Mouse (Mus musculus): ENCODE measurements around the gene Gga3. TPM values are rescaled to one million over a fixed set of nuclear protein-coding genes. Genes with fewer than 3 reads are reported as not detected.
A peak's percentile ranks its signal among the peaks of the same experiment; 100 is the strongest.

Gga3 gene
- polyA plus RNA-seq, 1 experiment = 44.0 TPM

GRCm38 (mm10) chr11:115613138-115613945 lies 9.5 kb upstream of the Gga3 start:
- Histone ChIP-seq H3K36me3 (replicated peaks; ENCODE audit: low read length) (peaks cover 67% of the 10 kb centered on the region), H3K4me1 (peaks cover 55% of the 10 kb centered on the region), H3K4me3 (replicated peaks) (peak overlapping the region; percentile 97), H3K27me3 (replicated peaks) (no peaks in the 10 kb centered on the region), H3K9me3 (no peaks in the 10 kb centered on the region)
- TF ChIP-seq FLI1 (IDR thresholded peaks at IDR 0.05; ENCODE audit: low read length) (no peak), GATA1 (IDR thresholded peaks at IDR 0.05; ENCODE audit: borderline replicate concordance, low read length) (no peak)

- peaks cover 61% of the 10 kb centered on the region for H3K4me1 ChIP-seq
- no peak for TF ChIP-seq GATA1 (IDR thresholded peaks at IDR 0.05; ENCODE audit: borderline replicate concordance, low read length)
- TF ChIP-seq FLI1 (IDR thresholded peaks at IDR 0.05; ENCODE audit: low read length) = no peak
- no peaks in the 10 kb centered on the region for H3K27me3 ChIP-seq (replicated peaks)
These were observed 8.7 kb upstream of the Gga3 start, which contains the start of gene Mif4gd for GRCm38 (mm10) chr11:115612410-115613137. TSS of gene Mif4gd (minus strand) at chr11:115612969.

GRCm38 (mm10) chr11:115612059-115612409 lies 8.2 kb upstream of the Gga3 start:
- peaks cover 61% of the 10 kb centered on the region for H3K4me1 ChIP-seq

More at GRCm38 (mm10) chr11:115612410-115613137, 8.7 kb upstream of the Gga3 start, which contains the start of gene Mif4gd:
- H3K9me3 ChIP-seq = no peaks in the 10 kb centered on the region
- H3K4me3 ChIP-seq (replicated peaks) = peak within 1 kb of the TSS; percentile 97
- peaks cover 68% of the 10 kb centered on the region for H3K36me3 ChIP-seq (replicated peaks; ENCODE audit: low read length)

GRCm38 (mm10) chr11:115611173-115611572 lies 7.3 kb upstream of the Gga3 start:
- no peaks in the 10 kb centered on the region for H3K9me3 ChIP-seq
- no peak for TF ChIP-seq GATA1 (IDR thresholded peaks at IDR 0.05; ENCODE audit: borderline replicate concordance, low read length)
- no peak for TF ChIP-seq FLI1 (IDR thresholded peaks at IDR 0.05; ENCODE audit: low read length)
- peaks cover 65% of the 10 kb centered on the region for H3K4me1 ChIP-seq
- peaks cover 70% of the 10 kb centered on the region for H3K36me3 ChIP-seq (replicated peaks; ENCODE audit: low read length)
- no peak overlapping the region for H3K4me3 ChIP-seq (replicated peaks)
- no peaks in the 10 kb centered on the region for H3K27me3 ChIP-seq (replicated peaks)

More at GRCm38 (mm10) chr11:115612059-115612409, 8.2 kb upstream of the Gga3 start:
- no peak for TF ChIP-seq GATA1 (IDR thresholded peaks at IDR 0.05; ENCODE audit: borderline replicate concordance, low read length)
- no peaks in the 10 kb centered on the region for H3K9me3 ChIP-seq
- H3K27me3 ChIP-seq (replicated peaks) = no peaks in the 10 kb centered on the region
- peaks cover 68% of the 10 kb centered on the region for H3K36me3 ChIP-seq (replicated peaks; ENCODE audit: low read length)
- H3K4me3 ChIP-seq (replicated peaks) = peak overlapping the region; percentile 97

GRCm38 (mm10) chr11:115609576-115609975 lies 5.7 kb upstream of the Gga3 start:
- Histone ChIP-seq H3K27me3 (replicated peaks) (no peaks in the 10 kb centered on the region), H3K4me3 (replicated peaks) (peak overlapping the region; percentile 10), H3K9me3 (no peaks in the 10 kb centered on the region), H3K4me1 (peaks cover 75% of the 10 kb centered on the region), H3K36me3 (replicated peaks; ENCODE audit: low read length) (peaks cover 66% of the 10 kb centered on the region)
- no peak for TF ChIP-seq FLI1 (IDR thresholded peaks at IDR 0.05; ENCODE audit: low read length)
- no peak for TF ChIP-seq GATA1 (IDR thresholded peaks at IDR 0.05; ENCODE audit: borderline replicate concordance, low read length)

GRCm38 (mm10) chr11:115608421-115609399 lies 4.9 kb upstream of the Gga3 start:
- Histone ChIP-seq H3K36me3 (replicated peaks; ENCODE audit: low read length) (peaks cover 61% of the 10 kb centered on the region), H3K4me3 (replicated peaks) (no peak overlapping the region), H3K4me1 (peaks cover 71% of the 10 kb centered on the region), H3K27me3 (replicated peaks) (no peaks in the 10 kb centered on the region), H3K9me3 (no peaks in the 10 kb centered on the region)
- TF ChIP-seq FLI1 (IDR thresholded peaks at IDR 0.05; ENCODE audit: low read length) (no peak), GATA1 (IDR thresholded peaks at IDR 0.05; ENCODE audit: borderline replicate concordance, low read length) (no peak)

GRCm38 (mm10) chr11:115606733-115607132 lies 2.9 kb upstream of the Gga3 start:
- H3K27me3 ChIP-seq (replicated peaks) = no peaks in the 10 kb centered on the region
- peaks cover 71% of the 10 kb centered on the region for H3K4me1 ChIP-seq
- H3K36me3 ChIP-seq (replicated peaks; ENCODE audit: low read length) = peaks cover 67% of the 10 kb centered on the region
- H3K4me3 ChIP-seq (replicated peaks) = no peak overlapping the region
- H3K9me3 ChIP-seq = no peaks in the 10 kb centered on the region
- no peak for TF ChIP-seq GATA1 (IDR thresholded peaks at IDR 0.05; ENCODE audit: borderline replicate concordance, low read length)
- TF ChIP-seq FLI1 (IDR thresholded peaks at IDR 0.05; ENCODE audit: low read length) = no peak

- TF ChIP-seq FLI1 (IDR thresholded peaks at IDR 0.05; ENCODE audit: low read length) = no peak
- no peak for TF ChIP-seq GATA1 (IDR thresholded peaks at IDR 0.05; ENCODE audit: borderline replicate concordance, low read length)
- Histone ChIP-seq H3K4me1 (peaks cover 76% of the 10 kb centered on the region), H3K4me3 (replicated peaks) (peak overlapping the region; percentile 92), H3K27me3 (replicated peaks) (no peaks in the 10 kb centered on the region), H3K9me3 (no peaks in the 10 kb centered on the region), H3K36me3 (replicated peaks; ENCODE audit: low read length) (peaks cover 67% of the 10 kb centered on the region)
These were observed 449 bp upstream of the Gga3 start for GRCm38 (mm10) chr11:115604304-115604696.

- H3K36me3 ChIP-seq (replicated peaks; ENCODE audit: low read length) = peaks cover 62% of the 10 kb centered on the region
- peak overlapping the region; percentile 92 for H3K4me3 ChIP-seq (replicated peaks)
- H3K4me1 ChIP-seq = peaks cover 75% of the 10 kb centered on the region
- H3K27me3 ChIP-seq (replicated peaks) = no peaks in the 10 kb centered on the region
- TF ChIP-seq GATA1 (IDR thresholded peaks at IDR 0.05; ENCODE audit: borderline replicate concordance, low read length) (no peak), FLI1 (IDR thresholded peaks at IDR 0.05; ENCODE audit: low read length) (no peak)
- H3K9me3 ChIP-seq = no peaks in the 10 kb centered on the region
These were observed 749 bp downstream of the Gga3 start for GRCm38 (mm10) chr11:115603128-115603475.

All from megakaryocyte, embryonic 14.5 days (primary cell).